Mouse (Mus musculus) C2C12 (cell line): ENCODE data around the gene Ppig. TPM values are rescaled to one million over a fixed set of nuclear protein-coding genes. Genes with fewer than 3 reads are reported as not detected.

Experiments
- H3K27me3 ChIP-seq: one replicate; pipeline ENCODE4 v1.6.1; 2011; ENCODE audit not compliant: control insufficient read depth, insufficient read depth, insufficient read length
- H3K36me3 ChIP-seq: one replicate; pipeline ENCODE4 v1.6.1; 2011; ENCODE audit not compliant: control insufficient read depth, insufficient read depth
- H3K4me3 ChIP-seq: one replicate; pipeline ENCODE4 v1.5.1; 2011; ENCODE audit warnings: mild to moderate bottlenecking, control low read depth; ENCODE audit not compliant: poor library complexity, insufficient read depth, severe bottlenecking
- H3K79me2 ChIP-seq: one replicate; pipeline ENCODE4 v1.6.1; 2011; ENCODE audit not compliant: control insufficient read depth, insufficient read depth
- H3K79me3 ChIP-seq: one replicate; pipeline ENCODE4 v1.6.1; 2011; ENCODE audit warnings: low read depth, control low read depth
- H3ac ChIP-seq: one replicate; pipeline ENCODE3; 2011; ENCODE audit warnings: low read depth; ENCODE audit not compliant: control insufficient read depth, insufficient read length
- CEBPB ChIP-seq: IDR thresholded peaks from one replicate; pipeline ENCODE4 v1.6.1; 2011; ENCODE audit warnings: low read depth, mild to moderate bottlenecking, control low read depth, moderate library complexity
- CTCF ChIP-seq: IDR thresholded peaks from one replicate; pipeline ENCODE4 v1.5.1; 2011; ENCODE audit not compliant: control insufficient read depth, insufficient read depth, insufficient read length
- FOSL1 ChIP-seq: IDR thresholded peaks from one replicate; pipeline ENCODE4 v1.8.0; 2011; ENCODE audit warnings: mild to moderate bottlenecking, low read length; ENCODE audit not compliant: poor library complexity, insufficient read depth, severe bottlenecking
- MAX ChIP-seq: IDR thresholded peaks from one replicate; pipeline ENCODE4 v1.6.1; 2011; ENCODE audit warnings: mild to moderate bottlenecking, control low read depth
- MYOD1 ChIP-seq: IDR thresholded peaks from one replicate; pipeline ENCODE4 v1.6.1; 2011; ENCODE audit warnings: low read depth; ENCODE audit not compliant: control insufficient read depth, insufficient read length
- MYOG ChIP-seq: IDR thresholded peaks from one replicate; pipeline ENCODE4 v1.6.1; 2011; ENCODE audit not compliant: control insufficient read depth, insufficient read length; ENCODE audit errors: extremely low read depth
- USF1 ChIP-seq: IDR thresholded peaks from one replicate; pipeline ENCODE4 v1.6.1; 2011; ENCODE audit warnings: low read depth, mild to moderate bottlenecking, control low read depth, moderate library complexity
- polyA plus RNA-seq: library from polyadenylated mRNA; unstranded; fragments of >200 nt; fragmentation: generic; extraction: Trizol; gene quantifications from one replicate; pipeline ENCODE4 v1.2.1, GENCODE M21; 2012; ENCODE audit warnings: missing spikeins

Ppig gene
- polyA plus RNA-seq, 1 experiment: 6.5 TPM

GRCm38 (mm10) chr2:69789429-69790069, 67.2 kb downstream of the Ppig start, which contains the start of the genes Ccdc173 and Phospho2:
Gene Ccdc173 (minus strand): TSS chr2:69789575.
Gene Phospho2 (plus strand): TSS chr2:69789623.
- no peaks in the 10 kb centered on the region for H3K27me3 ChIP-seq
- peak within 1 kb of the TSS; percentile 69 for H3ac ChIP-seq
- TF ChIP-seq MYOG (no peak), USF1 (no peak), MYOD1 (no peak), MAX (no peak), CEBPB (no peak), CTCF (no peak), FOSL1 (no peak)
- no peaks in the 10 kb centered on the region for H3K79me3 ChIP-seq
- peaks cover 17% of the 10 kb centered on the region for H3K36me3 ChIP-seq
- H3K4me3 ChIP-seq: peak within 1 kb of the TSS; percentile 67
- H3K79me2 ChIP-seq: peaks cover 5% of the 10 kb centered on the region

- Histone ChIP-seq H3K4me3 (peak overlapping the region; percentile 67), H3K79me3 (no peaks in the 10 kb centered on the region), H3K36me3 (peaks cover 25% of the 10 kb centered on the region), H3ac (no peak overlapping the region), H3K27me3 (no peaks in the 10 kb centered on the region), H3K79me2 (peaks cover 5% of the 10 kb centered on the region)
- TF ChIP-seq MYOG: no peak
- no peak for TF ChIP-seq MYOD1
- peak; percentile 61 for TF ChIP-seq CTCF
- TF ChIP-seq CEBPB: no peak
These were observed 67.9 kb downstream of the Ppig start for GRCm38 (mm10) chr2:69790285-69790684.

GRCm38 (mm10) chr2:69790722-69791121, 68.4 kb downstream of the Ppig start:
- TF ChIP-seq USF1 (no peak), CEBPB (no peak), CTCF (no peak), MAX (no peak), MYOG (no peak), MYOD1 (no peak), FOSL1 (no peak)
- no peak overlapping the region for H3K4me3 ChIP-seq
- peaks cover 5% of the 10 kb centered on the region for H3K79me2 ChIP-seq
- no peaks in the 10 kb centered on the region for H3K27me3 ChIP-seq
- H3K79me3 ChIP-seq: no peaks in the 10 kb centered on the region
- H3ac ChIP-seq: no peak overlapping the region
- peaks cover 29% of the 10 kb centered on the region for H3K36me3 ChIP-seq

- no peaks in the 10 kb centered on the region for H3K79me2 ChIP-seq
- H3K79me3 ChIP-seq: no peaks in the 10 kb centered on the region
- H3K27me3 ChIP-seq: no peaks in the 10 kb centered on the region
- TF ChIP-seq USF1 (no peak), CTCF (peak; percentile 52)
- H3K4me3 ChIP-seq: no peak overlapping the region
- no peaks in the 10 kb centered on the region for H3K36me3 ChIP-seq
- H3ac ChIP-seq: peak overlapping the region; percentile 4
These were observed 80.6 kb downstream of the Ppig start for GRCm38 (mm10) chr2:69802911-69803312.

Other genes with a start within 250 kb of the Ppig start
- 0.68 TPM for gene Lrp2, start 136.5 kb upstream of the Ppig start, polyA plus RNA-seq
- 3.1 TPM for gene Bbs5, start 75.4 kb upstream of the Ppig start, polyA plus RNA-seq
- gene Klhl41, start 52.4 kb upstream of the Ppig start, polyA plus RNA-seq: 0.88 TPM
- 4.7 TPM for gene Fastkd1, start 9.0 kb upstream of the Ppig start, polyA plus RNA-seq
- gene Ccdc173, start 67.0 kb downstream of the Ppig start, polyA plus RNA-seq: 0.26 TPM
- 9.0 TPM for gene Phospho2, start 67.1 kb downstream of the Ppig start, polyA plus RNA-seq
- gene Klhl23, start 99.4 kb downstream of the Ppig start, polyA plus RNA-seq: 1.0 TPM
- gene Ssb, start 139.0 kb downstream of the Ppig start, polyA plus RNA-seq: 44.7 TPM
- gene Mettl5, start 163.1 kb downstream of the Ppig start, polyA plus RNA-seq: 9.0 TPM
- 6.3 TPM for gene Ubr3, start 174.7 kb downstream of the Ppig start, polyA plus RNA-seq